Mouse (Mus musculus) 416B (cell line): Measurements from ENCODE around the gene Hbb-y.
"Not testable (repeated sequence)": the region's sequence is repeated elsewhere in the genome, so short reads cannot be mapped to it uniquely, and the experiment has no call there.

Experiments
- DNase-seq: peaks from one replicate; pipeline ENCODE4 v3.0.0; 2011; ENCODE audit warnings: low read depth

Gene Hbb-y

GRCm38 (mm10) chr7:103853090-103853489 is at the start of gene Hbb-y:
TSS of gene Hbb-y (minus strand) at chr7:103853216.
- DNase-seq = no peak

GRCm38 (mm10) chr7:103894385-103894784 is 41.4 kb upstream of the Hbb-y start, which contains the start of gene Olfr64:
TSS of gene Olfr64 (minus strand) at chr7:103894485.
- DNase-seq = no peak

GRCm38 (mm10) chr7:103886152-103886551 is 33.1 kb upstream of the Hbb-y start, which contains the start of gene Olfr66:
TSS of gene Olfr66 (minus strand) at chr7:103886252.
- DNase-seq = no peak

- no peak for DNase-seq
Observed at GRCm38 (mm10) chr7:103877093-103877492, 24.1 kb upstream of the Hbb-y start.

- DNase-seq = peak; percentile 44
Observed at GRCm38 (mm10) chr7:103874451-103874850, 21.4 kb upstream of the Hbb-y start.

GRCm38 (mm10) chr7:103873064-103873463 is 20.0 kb upstream of the Hbb-y start:
- DNase-seq = peak; percentile 65

GRCm38 (mm10) chr7:103870667-103871066 is 17.7 kb upstream of the Hbb-y start:
- peak; percentile 55 for DNase-seq

- DNase-seq = no peak
Observed at GRCm38 (mm10) chr7:103865716-103866115, 12.7 kb upstream of the Hbb-y start.

GRCm38 (mm10) chr7:103861531-103861930 is 8.5 kb upstream of the Hbb-y start:
- peak; percentile 35 for DNase-seq

GRCm38 (mm10) chr7:103860855-103861254 is 7.8 kb upstream of the Hbb-y start:
- DNase-seq = peak; percentile 96

- DNase-seq = peak; percentile 69
Observed at GRCm38 (mm10) chr7:103859076-103859475, 6.1 kb upstream of the Hbb-y start.

GRCm38 (mm10) chr7:103854669-103855068 is 1.7 kb upstream of the Hbb-y start:
- DNase-seq = no peak

GRCm38 (mm10) chr7:103844525-103845325 is 8.3 kb downstream of the Hbb-y start:
- DNase-seq = no peak

GRCm38 (mm10) chr7:103843034-103843433 is 10.0 kb downstream of the Hbb-y start, which contains the start of gene Hbb-bh1:
TSS of gene Hbb-bh1 (minus strand) at chr7:103843164.
- no peak for DNase-seq

- DNase-seq = no peak
Observed at GRCm38 (mm10) chr7:103840268-103840667, 12.7 kb downstream of the Hbb-y start, which contains the start of gene Hbb-bh2. TSS of gene Hbb-bh2 (minus strand) at chr7:103840520.

- DNase-seq = no peak
Observed at GRCm38 (mm10) chr7:103827808-103828207, 25.2 kb downstream of the Hbb-y start, which contains the start of gene Hbb-bs. TSS of gene Hbb-bs (minus strand) at chr7:103828096.

GRCm38 (mm10) chr7:103827139-103827538 is 25.9 kb downstream of the Hbb-y start:
- DNase-seq = not testable (repeated sequence)

GRCm38 (mm10) chr7:103826255-103826887 is 26.6 kb downstream of the Hbb-y start:
- no peak for DNase-seq

- no peak for DNase-seq
Observed at GRCm38 (mm10) chr7:103825536-103826254, 27.3 kb downstream of the Hbb-y start.

- DNase-seq = no peak
Observed at GRCm38 (mm10) chr7:103824597-103824996, 28.4 kb downstream of the Hbb-y start.

GRCm38 (mm10) chr7:103815085-103815484 is 37.9 kb downstream of the Hbb-y start:
- DNase-seq = not testable (repeated sequence)

- DNase-seq = no peak
Observed at GRCm38 (mm10) chr7:103813766-103814165, 39.2 kb downstream of the Hbb-y start, which contains the start of gene Hbb-bt. TSS of gene Hbb-bt (minus strand) at chr7:103813996.
